Mouse (Mus musculus): Measurements from ENCODE around the gene Nt5dc3.

Gene Nt5dc3

DNA sequence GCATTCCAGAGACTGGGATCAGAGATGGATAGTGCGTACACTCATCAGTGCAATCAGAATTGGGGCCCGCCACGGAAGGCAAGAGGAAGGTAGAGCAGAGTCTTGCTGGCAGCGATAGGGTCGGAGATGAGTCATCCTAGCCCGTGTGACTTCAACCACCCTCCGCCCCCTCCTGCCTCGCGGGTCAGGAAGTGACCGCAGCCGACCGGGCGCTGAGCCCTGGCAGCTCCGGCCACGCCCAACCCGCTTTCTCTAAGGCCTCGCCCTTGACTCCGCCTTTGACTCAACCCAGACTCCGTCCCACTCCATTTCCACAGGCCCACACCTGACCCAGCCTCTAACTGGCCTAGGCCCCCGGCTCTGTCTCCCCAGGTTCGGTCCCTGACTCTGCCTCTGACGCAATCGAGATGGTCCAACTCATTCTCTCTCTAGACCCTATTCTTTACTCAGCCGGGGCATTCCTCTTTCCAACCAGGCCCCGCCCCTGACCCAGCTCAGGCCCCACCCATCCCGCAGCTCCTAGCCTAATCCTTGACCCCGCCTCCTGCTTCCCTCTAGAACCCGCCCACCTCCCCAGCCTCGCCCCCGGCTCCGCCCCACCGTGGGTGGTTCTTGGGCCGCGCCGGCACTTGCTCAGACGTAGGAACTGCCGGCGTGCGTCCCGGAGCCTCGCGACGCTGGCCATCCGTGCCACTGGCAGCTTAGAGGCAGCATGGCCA is at the start of gene Nt5dc3:
Gene Nt5dc3, plus strand, starts transcription at position 608 of the 719 bp plus-strand sequence.
- peak; percentile 91 for DNase-seq (ENCODE audit: low read depth, low spot score)

DNA sequence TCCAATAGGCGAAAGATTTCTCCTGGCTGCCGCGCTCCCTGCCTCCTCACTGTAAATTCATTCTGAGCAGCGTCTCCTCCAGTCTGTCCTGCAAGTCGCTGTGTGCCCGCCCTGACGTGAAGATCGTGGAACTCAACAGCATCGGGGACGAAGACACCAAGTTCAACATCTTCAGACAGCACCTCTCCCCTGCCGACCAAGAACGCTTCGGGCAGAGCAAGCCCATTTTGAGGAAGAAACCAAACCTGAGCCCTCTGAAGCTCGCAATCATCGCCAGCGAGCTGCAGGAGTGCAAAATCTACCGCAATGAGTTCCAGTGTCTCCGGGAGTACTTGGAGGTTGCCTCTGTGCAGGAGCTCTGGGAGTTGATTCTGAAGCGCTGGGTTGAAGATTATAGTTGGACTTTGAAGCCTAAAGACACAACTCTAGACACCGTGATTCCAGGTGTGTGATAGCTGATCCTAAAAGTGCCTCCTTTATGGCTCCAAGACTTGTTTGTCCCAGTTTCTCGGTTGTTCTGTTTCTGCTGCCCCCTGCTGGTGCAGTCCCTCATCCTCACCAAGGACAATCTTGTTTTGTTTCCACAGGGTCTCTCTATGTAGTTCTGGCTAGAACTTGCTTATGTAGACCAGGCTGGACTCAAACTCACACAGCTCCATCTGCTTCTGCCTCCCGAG is 47.8 kb upstream of the Nt5dc3 start:
- DNase-seq (ENCODE audit: low read depth, low spot score), result peak; percentile 48

DNA sequence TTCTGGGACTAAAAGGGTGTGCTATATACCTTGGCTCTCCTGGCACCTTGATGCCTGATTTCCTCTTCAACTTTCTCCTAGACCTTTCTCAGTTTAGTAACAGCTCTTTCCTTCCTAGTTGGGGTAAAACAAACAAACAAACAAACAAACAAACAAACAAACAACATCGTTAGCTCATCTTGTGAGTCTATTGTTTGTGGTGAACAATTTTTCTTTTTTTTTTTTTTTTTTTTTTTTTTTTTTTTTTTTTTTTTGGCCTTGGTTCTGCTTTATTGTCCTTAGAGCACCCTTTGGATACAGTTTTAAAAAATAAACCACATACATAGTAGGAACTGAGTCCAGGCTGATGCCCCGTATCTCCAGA is 47.3 kb upstream of the Nt5dc3 start:
- DNase-seq (ENCODE audit: low read depth, low spot score), result no peak

DNA sequence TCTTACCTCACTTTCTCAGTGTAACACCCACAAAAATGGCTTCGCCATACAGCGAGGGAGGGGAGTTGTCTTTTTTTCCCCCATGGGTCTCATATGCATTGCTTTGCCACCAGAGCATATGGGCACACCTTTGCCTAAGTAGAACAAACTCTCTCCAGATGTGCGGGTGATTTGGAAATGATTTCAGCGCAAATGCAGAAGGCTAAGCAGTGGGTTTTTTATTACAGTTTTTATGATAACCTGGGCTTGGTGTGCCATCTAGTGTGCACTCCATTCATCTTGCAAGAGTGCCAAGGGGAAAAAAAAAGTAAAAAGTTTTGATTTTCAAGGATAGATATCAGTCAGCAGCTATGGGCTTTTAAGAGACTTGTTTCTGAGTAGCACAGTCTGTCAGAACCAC is 43.8 kb upstream of the Nt5dc3 start:
- DNase-seq (ENCODE audit: low read depth, low spot score), result no peak

DNA sequence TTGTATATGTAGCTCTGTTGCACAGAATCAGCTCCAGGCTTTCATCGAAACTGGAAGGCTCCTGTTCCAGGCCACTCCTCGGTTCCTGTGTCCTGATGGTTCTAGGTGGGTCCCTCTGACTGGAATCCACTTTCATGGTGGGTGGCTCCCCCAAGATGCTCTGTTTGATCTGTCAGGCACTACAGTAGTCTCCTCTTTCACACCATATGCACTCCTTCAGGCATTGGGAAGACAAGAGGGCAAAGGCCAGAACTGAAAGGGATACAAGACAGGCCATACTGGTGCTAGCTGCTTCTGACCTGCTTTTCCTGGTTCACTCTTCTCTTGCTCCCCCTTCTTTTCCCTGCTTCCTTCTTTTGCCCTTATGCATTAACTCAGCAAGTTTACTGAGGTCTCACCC is 35.9 kb upstream of the Nt5dc3 start:
- no peak for DNase-seq (ENCODE audit: low read depth, low spot score)

DNA sequence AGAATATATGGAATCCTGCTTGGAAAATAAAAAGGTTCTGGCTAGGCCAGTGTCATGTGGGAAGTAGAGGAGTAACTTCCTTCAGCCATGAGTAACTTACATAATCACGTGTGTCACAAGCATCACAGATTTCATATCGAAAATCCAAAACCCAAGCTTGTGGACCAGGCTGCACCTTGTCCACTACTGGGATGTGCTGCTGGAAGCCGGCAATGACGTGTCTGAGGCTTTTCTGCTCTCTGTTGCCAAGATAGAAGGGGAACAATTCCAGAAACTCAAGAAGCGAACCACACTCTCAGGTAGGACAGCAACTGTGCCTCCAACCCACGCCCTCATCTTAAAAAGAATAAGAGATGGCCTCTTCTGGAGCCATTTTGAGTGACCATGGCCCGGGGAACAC is 34.5 kb upstream of the Nt5dc3 start:
- no peak for DNase-seq (ENCODE audit: low read depth, low spot score)

DNA sequence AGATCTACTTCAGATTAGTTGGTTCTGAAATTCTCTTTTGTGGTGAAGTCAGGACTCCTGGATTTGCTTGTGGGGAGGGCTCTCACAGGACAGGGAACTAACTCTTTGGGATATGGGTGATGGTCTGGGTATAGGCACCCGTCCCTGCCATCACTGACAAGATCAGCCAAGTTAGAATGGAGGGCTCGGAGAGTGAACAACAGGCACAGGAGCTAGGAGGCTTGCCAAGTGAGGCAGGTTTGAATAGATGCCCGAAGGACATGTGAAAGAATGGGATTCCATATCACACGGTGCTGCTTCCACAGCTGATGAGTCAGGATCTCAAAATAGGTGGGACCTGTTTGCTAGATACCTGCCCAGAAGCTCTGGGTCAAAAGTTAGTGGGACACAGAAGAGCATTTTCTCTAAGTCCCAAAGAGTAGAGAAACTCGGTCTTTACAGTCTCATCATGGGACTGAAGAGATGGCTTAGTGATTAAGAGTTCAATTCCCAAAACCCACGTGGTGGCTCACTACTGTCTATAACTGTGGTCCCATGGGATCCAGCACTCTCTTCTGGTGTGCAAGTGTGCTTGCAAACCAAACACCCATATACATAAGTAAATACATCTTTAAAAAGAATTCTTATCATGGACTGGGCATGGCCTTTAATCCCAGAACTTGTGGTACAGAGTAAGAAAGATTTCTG is 22.8 kb upstream of the Nt5dc3 start:
- no peak for DNase-seq (ENCODE audit: low read depth, low spot score)

DNA sequence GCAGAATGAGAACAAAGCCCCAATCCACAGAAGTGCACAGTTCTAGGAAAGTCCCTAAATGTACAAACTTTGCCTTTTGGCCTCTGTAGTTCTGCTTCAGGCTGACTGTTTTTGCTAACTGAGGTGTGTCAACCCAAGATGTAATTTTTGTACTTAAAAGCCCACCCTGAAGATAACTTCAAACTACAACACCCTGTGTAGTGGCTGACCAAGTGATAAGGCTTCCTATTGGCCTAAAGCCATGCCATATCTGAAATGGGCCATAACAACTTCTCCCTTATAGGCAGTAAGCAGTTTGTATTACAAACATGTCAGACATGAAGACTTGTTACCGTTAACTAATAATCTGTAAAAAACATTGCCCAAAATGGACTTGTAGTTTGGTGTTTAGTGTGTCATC is 21.1 kb upstream of the Nt5dc3 start:
- no peak for DNase-seq (ENCODE audit: low read depth, low spot score)

DNA sequence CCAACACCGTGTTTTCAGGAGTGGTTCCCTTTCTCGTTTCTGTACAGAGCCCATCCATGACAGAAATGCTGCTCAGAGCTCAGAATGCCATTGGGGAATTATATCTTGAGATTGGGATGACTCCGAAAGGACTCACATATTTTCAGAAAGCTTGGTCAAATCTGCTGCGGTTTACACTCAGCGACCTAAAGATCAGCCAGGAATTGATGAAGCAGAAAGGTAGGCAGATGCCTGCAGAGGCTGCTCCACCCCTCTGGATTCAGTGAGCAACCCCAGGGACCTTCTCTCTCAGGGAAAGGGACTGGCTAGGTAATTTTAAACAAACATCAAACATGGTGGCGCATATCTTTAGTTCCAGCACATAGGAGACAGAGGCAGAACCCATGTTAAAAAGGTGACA is 20.6 kb upstream of the Nt5dc3 start:
- DNase-seq (ENCODE audit: low read depth, low spot score), result no peak

DNA sequence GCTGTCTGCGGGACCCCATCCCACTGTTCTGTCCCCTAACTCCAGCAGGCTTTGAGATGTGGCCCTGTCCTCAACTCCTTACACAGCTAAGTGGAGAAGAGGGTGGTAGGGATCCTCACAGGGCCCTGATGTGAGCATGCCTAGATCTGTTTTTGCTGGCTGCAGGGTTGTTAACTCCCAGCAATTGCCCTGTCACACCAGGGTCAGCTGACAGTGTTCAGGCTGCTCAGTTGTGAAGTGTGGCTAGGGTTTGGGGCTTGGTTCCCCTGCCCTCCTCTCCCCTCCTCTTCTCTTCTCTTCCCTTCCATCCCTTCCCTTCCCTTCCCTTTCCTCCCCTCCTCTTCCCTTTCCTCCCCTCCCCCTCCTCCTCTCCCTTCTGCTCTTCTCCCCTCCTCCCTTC is 17.6 kb upstream of the Nt5dc3 start:
- no peak for DNase-seq (ENCODE audit: low read depth, low spot score)

DNA sequence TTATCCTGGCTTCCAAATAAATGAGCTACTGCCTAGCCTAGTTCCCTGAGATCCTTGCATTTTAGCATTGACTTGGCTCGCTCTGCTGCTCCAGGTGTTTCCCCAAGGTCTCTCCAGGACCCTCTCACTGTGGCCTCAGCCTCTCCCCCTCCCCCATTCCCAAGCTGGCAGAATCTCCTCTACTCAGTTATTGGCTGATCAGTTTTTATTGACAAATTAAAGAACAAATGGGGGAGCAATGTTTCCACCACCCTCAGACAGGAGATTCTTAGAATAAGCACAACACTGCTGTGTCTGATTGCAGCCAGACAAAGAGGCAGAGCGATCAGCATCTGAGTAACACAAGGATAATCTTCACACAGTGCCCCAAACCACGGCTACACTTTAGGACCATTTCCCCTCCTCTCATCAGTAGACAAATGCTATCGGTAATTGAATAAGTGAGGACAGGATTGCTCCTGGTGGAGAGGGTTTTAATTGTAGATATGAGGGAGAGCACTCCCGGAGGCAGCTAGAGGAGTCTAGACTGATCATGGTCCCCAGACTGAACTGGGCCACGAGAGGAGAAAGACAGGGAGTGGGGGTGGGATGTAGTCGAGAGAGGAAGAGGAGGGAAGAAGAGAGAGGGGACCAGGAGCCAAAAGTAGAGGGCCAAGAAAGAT is 17.0 kb upstream of the Nt5dc3 start:
- DNase-seq (ENCODE audit: low read depth, low spot score), result no peak

DNA sequence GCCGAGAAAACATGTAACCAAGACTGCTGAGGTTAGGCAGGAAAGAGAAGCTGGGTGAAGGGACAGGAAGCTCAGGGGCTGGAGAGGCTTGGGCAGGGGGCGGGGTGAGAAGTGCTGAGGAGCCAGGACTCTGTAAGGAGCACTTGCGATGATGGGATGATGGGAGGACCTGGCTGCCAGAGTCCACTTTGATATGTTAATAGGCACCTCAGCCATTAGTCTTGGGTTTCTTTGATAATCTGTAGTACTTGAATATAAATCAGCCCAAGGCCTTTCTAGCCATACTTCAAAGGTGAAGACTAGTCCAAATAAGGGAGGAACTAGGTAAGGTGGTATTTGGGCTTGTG is 16.4 kb upstream of the Nt5dc3 start:
- DNase-seq (ENCODE audit: low read depth, low spot score), result no peak

DNA sequence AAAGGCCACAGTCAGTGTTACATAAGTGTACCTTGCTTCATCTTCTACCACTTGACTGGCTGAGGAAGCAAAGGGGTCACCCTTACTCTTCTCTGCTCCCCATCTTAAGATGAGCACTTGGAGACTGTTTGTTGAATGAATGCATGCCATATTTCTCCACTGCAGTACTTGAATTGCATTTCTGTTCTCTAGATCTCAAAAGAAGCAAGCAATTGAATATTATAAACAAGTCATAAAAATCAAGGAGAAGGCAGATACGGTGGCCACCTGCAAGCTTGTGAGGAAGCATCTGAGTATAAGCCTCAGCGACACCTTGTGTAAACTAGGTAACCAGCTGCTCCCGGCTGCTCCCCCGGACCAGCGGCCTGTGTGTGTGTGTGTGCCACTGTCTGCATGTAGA is 15.1 kb upstream of the Nt5dc3 start, which contains the start of gene Gm49358:
Gene Gm49358, plus strand, starts transcription at position 301 of the 400 bp plus-strand sequence.
- no peak for DNase-seq (ENCODE audit: low read depth, low spot score)

DNA sequence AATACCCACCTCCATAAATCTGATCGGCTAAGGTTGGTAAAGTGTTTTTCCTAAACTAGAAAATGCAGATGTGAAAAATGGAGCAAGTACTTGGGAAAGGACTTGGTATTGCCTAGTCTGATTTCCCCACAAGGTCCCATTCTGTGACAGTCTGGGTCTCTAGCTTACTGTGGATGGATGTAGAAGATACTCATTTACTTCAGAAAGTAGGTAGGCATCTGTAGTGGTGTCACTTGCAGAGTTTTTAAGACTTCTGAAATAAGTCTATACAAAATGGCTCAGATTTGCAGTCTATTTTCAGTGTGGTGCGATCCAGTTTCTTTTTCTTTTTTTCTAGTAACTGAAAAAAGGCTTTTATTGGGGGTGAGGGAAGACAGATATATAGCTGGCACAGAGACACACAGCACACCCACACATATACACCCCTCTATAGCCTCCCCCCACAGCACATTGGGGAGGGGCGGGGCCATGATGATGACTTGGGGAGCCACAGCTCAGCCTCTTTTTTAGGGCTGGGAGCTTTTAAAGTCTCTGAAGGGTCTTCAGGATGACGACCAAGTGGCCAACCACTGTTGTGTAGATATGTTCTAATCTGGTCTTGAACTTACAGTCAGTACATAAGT is 13.3 kb upstream of the Nt5dc3 start:
- DNase-seq (ENCODE audit: low read depth, low spot score), result no peak

DNA sequence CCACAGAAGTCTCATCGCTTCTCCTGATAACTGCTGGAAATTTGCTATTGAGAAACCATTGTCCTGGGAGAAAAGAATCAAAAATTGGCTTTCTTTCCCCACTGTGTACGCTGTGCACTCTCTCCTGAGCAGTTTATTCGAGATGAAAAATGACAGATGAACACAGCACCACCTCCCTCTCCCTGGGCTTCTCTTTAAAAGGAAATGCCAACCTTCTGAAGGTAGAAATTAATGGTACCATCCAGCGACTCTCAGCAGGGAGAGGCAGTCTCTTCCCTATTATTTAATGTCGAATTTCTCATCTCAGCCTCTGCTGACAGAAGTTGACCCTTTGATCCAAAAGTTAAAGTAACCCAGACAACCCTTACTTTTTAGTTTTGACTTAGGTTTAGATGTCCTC is 9.6 kb upstream of the Nt5dc3 start:
- no peak for DNase-seq (ENCODE audit: low read depth, low spot score)

DNA sequence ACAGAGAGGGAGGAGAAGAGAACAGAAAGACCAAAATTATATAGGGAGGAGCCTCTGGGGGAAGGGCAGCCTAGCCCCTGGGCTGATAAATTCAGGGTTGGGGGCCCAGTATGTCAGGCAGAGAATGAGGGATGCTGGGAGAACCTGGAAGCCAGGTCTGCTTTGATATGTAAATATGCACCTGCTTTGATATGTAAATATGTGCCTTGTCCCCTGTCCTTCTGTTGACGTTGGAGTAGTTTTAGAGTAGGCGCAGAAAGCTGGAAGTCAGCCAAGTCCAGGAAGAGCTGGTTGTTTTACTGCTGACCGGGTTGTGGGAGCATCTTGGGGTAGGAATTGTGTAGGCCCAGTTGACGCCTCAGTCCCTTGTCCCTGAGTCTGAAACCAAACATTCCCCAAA is 9.0 kb upstream of the Nt5dc3 start:
- DNase-seq (ENCODE audit: low read depth, low spot score), result no peak

DNA sequence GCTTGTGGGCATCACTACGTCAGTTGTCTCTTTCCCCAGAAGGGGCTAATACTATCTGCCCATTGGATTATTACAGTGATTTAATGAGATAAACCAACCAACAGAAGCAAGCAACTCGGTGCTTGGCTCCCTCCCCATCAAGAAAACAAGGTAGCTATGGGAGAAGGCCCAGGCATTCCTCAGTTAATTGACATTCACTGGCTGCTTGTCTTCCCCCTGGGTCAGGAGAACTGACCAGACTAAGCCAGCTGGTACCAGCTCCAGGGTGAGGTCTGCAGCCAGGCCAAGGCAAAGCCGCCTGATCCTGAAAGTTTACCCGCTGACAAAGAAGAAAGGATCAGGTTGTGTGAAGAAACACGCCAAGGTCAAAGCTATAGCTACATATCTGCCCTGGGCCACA is 7.1 kb upstream of the Nt5dc3 start:
- DNase-seq (ENCODE audit: low read depth, low spot score), result no peak

DNA sequence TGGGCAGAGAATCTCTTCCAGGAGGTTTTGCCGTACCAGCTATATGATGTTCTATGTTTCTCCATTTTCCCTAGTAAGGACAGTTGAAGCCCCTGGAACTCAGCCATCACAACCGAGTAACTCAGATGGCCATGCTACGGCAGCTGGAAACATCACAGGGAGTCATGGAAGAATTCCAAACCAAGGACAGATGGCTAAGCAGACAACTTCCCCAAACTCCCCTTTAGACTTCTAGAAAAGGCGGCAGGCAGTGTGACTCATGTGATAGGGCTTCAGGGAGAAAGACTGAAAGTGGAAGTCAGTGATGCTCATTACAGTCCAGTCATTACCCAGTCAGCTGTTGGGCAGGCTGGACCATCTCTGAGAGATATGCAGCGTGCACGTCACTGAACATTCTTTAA is 6.6 kb upstream of the Nt5dc3 start:
- no peak for DNase-seq (ENCODE audit: low read depth, low spot score)

DNA sequence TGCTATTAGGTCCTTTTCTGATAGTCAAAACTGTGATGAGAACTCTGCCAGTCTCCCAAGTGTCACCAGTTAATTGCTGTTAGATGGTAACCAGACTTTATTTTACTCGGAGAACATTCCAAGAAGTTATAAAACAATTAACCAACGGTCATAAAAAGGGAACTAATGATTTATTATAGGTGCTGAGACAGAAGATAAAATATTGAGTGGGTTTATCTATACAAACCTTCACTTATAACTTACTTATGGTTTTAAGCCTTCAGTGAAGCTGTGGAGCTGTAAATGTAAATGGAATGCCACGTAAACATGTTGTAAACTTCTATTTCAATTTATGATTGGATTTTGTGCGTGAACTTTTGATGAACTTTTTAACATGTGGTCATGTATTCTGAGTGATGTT is 5.4 kb upstream of the Nt5dc3 start:
- no peak for DNase-seq (ENCODE audit: low read depth, low spot score)

DNA sequence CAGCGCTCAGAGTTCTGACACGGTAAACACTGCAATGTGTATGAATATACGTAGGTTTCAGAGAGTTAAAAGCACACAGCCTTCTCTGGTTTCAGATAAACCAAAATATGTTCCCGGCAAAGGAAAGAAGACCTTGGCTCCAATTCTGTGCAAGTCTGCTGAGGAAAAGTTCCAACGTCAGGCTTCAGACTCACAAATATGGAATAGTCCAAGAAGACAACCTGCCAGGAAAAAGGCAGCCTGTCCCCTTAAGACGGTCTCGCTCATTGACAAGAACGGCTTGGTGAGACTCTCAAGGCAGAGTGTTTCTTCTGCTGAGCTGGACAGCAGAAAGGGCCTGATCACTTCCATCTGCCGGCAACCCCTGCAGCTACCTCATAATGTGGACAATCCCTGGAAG is 2.5 kb upstream of the Nt5dc3 start:
- DNase-seq (ENCODE audit: low read depth, low spot score), result no peak

DNA sequence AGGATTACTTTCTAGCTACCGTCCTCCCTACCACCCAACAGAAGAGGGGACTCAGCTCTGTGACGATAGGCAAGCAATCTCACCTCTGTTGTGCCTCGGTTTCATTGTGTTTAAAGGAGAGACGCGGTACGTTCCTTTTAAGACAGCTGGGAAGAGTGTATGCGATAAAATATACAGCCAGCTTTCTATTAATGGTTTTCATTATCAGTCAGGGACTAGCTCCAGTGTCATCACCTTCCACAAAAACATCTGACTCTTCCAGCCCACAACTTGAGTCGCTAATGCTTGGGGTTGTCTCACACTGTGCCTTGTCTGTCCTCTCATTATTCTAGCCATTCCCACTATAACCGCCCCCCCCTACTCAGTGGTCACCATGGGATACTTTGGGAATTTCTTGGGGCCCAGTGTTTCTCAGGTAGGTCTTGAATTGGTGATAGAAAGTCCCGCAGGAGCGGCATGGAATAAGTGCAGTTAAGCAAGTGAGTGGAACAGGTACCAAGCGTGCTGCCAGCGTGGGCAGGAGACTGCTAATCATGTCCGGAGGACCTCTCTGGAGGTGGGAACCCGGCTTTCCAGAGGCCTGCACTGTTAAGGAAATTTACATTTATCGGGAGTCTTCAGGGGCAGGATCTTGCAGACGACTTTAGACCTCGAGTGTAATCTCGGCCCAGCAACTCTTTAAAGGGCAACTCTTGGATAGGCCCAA is 1.0 kb upstream of the Nt5dc3 start:
- no peak for DNase-seq (ENCODE audit: low read depth, low spot score)

Measured in c-Kit-negative CD71-positive TER-119-positive erythroid progenitor cells, embryonic 14.5 days (primary cell).